Mouse (Mus musculus): ENCODE data around the gene Nup155. TPM values are rescaled to one million over a fixed set of nuclear protein-coding genes. Genes with fewer than 3 reads are reported as not detected.
"Not testable (repeated sequence)": the region's sequence is repeated elsewhere in the genome, so short reads cannot be mapped to it uniquely, and the experiment has no call there.

The Nup155 gene
- 8.6 and 9.0 TPM in 2 replicates for polyA plus RNA-seq (2012; rRNA removed)

GRCm38 (mm10) chr15:8108966-8109743 lies at the start of gene Nup155:
Gene Nup155 (plus strand): TSS chr15:8109273.
- DNase-seq (ENCODE audit: low read depth) = peak; percentile 68

GRCm38 (mm10) chr15:8065221-8065620 lies 43.9 kb upstream of the Nup155 start:
- no peak for DNase-seq (ENCODE audit: low read depth)

GRCm38 (mm10) chr15:8073159-8073558 lies 35.9 kb upstream of the Nup155 start:
- DNase-seq (ENCODE audit: low read depth) = not testable (repeated sequence)

DNA sequence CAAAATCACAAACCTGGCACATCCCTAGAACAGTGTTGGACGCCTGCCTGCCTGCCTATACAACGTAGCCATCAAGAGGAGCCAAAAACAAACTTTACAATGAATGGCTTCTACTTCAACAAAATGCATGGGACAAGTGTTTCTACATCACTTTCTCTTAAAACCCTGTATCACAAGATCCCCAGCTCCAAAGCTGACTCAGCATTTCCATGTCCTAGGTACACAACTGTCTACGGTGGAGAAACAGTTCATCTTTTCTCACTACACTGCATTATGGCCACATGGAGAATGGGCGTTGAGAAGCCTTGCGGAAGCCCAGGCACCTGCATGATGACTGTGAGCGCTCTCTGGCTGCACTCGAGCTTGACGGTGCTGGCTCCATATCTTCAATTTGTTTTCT lies 26.9 kb upstream of the Nup155 start:
- DNase-seq (ENCODE audit: low read depth) = no peak

DNA sequence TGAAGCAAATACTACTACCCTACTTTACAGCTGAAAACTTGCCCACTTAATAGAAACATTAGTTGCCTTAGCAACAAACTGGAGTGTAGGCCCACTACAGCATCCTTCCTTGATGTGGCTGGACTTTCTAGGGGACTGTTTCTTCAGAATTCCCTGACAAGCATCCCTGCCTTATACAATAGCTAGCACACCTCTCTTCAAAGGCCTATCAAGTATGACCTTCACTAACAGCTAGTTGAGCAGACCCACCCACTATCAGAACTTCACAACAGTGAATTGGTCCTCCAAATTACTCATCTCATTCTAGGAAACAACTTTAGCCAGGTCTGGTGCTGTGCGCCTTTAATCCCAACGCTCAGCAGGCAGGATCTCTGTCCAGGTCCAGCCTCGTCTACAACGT lies 21.8 kb upstream of the Nup155 start:
- DNase-seq (ENCODE audit: low read depth) = no peak

GRCm38 (mm10) chr15:8088715-8089114 lies 20.4 kb upstream of the Nup155 start:
- DNase-seq (ENCODE audit: low read depth) = no peak

- DNase-seq (ENCODE audit: low read depth) = no peak
These were observed 18.4 kb upstream of the Nup155 start for GRCm38 (mm10) chr15:8090685-8091084.

DNA sequence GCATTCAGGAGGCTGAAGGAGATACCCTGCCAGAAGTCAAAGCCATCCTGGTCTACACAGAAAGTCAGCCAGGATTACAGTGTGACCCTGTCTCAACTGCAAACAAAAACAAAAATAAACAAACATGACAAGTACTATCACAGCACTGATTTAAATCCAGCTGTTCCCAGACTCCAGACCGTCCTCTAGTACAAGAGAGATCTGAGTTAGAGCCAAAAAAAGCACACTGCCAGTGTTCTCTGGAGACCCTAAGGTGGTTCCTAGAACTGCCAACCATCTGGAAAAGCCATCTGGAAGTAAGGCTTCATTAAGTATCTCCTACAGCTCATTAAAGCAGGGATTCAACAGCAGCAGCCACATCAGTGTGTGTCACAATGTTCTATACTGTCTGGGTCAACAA lies 16.4 kb upstream of the Nup155 start:
- DNase-seq (ENCODE audit: low read depth) = not testable (repeated sequence)

GRCm38 (mm10) chr15:8097853-8098252 lies 11.2 kb upstream of the Nup155 start:
- DNase-seq (ENCODE audit: low read depth) = no peak

DNA sequence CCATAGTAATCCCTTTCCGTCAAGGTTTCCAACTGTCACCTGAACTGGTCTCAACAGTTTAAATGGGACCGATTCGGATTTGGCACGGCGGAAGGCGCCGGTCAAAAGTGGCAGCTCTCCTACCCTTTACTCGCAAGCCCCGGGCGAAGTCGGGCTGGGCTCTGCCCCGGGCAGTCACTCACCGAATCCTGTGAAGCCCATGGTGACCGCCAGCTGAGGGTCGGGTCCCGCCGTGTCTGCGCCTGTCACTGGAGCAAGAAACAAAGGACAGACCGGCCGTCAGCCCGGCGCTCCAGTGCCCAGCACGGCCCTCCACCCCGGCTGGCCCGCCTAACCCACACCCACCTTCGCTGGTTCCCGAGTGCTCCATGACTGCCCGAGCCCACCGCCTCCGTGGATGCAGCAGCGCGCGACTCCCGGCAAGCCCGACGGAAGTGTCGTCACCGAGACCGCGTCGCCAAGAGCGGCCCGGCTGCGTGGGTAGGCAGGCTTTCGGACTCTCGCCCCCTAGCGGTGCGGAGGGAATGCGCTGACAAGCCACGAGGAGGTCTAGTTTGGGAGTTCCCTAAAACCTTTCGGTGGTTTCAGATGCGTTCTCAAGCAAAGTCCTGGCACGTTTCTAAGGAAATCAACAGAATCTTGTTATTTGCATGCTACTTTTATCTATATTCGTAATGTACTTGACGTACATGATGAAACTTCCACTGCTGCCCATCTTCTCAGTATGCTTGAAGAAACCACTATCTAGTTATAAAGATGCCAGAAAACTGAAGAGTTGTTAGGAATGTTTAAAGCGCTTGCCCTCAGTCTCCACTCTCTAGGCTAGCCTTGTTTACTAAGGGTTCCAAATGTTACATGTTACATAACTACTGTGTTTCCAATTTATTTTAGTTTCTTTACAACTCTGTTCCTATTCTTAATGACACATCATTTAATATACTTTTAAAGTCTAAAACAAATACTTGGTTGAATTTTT lies 10.0 kb upstream of the Nup155 start, which contains the start of gene Wdr70:
Gene Wdr70, minus strand, starts transcription at position 436 of the 976 bp plus-strand sequence.
- no peak for DNase-seq (ENCODE audit: low read depth)

GRCm38 (mm10) chr15:8101975-8102542 lies 7.0 kb upstream of the Nup155 start:
- not testable (repeated sequence) for DNase-seq (ENCODE audit: low read depth)

DNA sequence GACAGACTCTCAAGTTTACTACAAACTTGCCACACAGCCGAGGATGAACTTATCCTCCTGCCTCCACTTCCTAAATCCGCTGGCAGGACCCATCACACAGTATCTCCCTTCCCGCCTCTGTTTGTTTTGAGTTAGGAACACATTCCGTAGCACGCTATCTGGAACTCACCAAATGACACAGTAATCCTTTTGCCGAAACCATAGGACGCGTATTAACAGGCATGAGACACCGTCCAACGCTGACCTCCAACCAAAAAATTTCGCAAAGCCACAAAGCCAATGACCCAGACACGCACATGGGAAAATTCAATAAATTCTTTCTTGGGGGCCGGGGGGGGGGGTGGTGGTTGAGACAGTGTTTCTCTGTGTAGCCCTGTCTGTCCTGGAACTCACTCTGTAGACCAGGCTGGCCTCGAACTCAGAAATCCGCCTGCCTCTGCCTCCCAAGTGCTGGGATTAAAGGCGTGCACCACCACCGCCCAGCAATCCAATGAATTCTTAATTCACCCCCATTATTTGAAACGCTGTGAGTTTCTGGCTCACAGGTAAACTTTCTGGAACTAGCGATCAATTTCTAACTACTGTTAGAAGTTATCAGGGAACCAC lies 610 bp upstream of the Nup155 start:
- DNase-seq (ENCODE audit: low read depth) = no peak

- DNase-seq (ENCODE audit: low read depth) = no peak
These were observed 709 bp downstream of the Nup155 start for GRCm38 (mm10) chr15:8109782-8110181.

DNA sequence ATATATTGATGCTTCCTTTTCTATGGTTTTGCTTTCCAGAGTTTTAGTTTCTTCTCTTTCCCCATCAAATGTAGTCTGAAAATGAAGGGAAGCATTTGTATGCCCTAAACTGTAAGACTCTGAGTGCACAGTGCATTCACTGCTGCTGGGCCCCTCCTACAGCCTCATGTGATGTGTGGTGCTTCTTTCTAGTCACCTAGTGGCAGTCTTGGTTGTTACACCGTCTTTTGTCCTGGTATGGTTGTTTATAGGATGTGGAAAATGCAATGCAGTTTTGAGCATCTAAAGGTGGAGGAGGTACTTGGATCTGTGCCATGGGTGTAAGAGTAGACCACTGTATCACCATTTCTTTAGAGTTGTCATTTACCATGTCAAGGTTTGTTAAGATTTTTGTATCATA lies 20.2 kb downstream of the Nup155 start:
- DNase-seq (ENCODE audit: low read depth) = no peak

- DNase-seq (ENCODE audit: low read depth) = no peak
These were observed 22.2 kb downstream of the Nup155 start for GRCm38 (mm10) chr15:8131268-8131667.

DNA sequence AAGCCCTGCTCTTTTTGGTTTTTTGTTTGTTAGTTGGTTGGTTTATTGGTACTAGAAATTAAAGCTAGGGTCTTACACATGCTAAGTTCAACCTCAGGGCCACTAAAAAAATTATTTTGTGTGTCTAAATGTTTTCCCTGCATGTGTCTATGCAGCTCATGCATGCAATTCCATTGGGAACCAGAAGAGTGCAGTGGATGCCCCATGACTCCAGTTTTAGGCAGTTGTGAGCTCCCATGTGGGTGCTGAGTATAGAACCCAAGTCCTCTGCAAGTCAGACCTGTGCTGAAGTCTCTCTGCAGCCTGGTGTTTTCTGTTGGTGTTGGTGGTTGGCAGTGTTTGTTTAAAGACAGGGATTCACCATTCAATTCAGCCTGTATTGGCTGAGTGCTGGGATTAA lies 22.7 kb downstream of the Nup155 start:
- no peak for DNase-seq (ENCODE audit: low read depth)

GRCm38 (mm10) chr15:8135606-8136005 lies 26.5 kb downstream of the Nup155 start:
- no peak for DNase-seq (ENCODE audit: low read depth)

- no peak for DNase-seq (ENCODE audit: low read depth)
These were observed 52.8 kb downstream of the Nup155 start for GRCm38 (mm10) chr15:8161841-8162240.

DNA sequence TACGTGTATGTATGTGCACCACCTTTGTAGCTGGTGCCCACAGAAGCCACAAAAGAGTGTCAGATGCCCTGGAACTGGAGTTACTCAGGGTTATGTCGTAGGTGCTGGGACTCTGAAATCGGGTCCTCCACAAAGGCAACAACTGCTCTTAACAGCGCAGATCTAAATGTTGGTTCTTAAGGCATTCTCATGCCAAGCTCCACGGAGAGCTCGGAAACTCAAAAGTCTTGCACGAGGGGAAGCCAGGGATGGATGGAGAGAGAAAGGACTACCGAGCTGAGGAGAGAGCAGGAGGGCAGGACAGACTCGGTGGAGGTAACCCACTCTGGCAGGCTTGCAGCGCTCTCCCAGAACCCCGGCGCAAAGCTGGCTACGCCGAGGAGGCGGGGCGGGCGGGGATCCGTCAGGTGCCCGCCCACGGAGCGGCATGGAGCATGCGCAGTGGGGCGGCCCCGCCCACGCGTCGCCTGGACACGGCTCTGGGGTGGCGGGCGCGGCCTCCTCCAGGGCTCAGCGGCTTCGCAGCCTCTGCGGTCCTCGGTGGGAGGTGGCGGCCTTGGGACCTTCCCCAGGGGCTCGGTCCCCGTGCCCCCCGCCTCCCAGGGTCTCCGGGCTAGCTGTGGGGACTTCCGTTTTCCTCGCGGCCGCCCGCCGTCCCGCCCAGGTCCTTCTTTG lies 59.7 kb downstream of the Nup155 start, which contains the start of gene Cplane1:
Gene Cplane1, plus strand, starts transcription at position 516 of the 675 bp plus-strand sequence.
- DNase-seq (ENCODE audit: low read depth) = no peak

DNA sequence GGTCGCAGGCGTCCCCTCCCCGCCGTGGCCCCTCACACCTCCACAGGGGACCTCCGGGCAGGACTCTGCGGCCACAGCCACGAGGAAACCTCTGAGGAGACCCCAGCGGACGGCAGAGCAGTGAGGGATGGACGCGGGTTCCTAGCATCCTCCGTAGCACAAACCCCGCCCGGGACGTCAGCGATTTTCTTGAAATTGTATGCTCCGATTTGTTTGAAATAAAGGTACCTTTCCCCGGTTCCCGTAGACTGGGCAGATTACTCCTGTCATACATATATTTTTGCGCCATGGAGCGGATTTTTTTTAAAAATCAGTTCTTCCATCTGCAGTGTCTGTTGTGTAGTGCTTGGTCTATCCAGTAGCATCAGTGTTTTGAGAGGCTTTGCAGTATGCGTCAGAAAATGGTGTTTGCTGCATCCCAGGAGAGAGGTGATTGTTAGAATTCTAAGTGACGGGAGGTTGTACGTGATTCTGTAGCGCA lies 60.2 kb downstream of the Nup155 start:
- DNase-seq (ENCODE audit: low read depth) = no peak

DNA sequence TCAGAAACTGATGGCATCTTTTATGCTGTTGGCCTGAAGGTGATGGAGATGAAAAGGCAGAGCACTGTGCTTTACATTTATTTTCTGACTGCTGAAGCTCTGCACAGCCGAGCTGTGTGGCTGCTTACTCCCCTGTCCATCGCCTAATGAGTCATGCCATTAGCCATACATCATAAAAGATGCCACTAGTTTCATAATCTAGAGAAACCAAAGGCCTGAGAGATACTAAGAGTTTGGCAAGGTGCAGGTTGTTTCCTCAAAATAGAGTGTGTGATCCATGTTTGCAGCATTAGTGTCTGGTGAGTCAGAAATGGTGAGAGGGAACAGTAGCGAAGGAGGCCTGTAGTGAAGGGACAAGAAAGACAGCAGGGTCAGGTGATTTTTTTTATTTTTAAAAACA lies 80.5 kb downstream of the Nup155 start:
- no peak for DNase-seq (ENCODE audit: low read depth)

Data from gonadal fat pad, adult 2 months (tissue).